Mouse (Mus musculus) retina, adult 2 months (tissue): ENCODE data around the gene Spaca1.
"Not testable (repeated sequence)": the region's sequence is repeated elsewhere in the genome, so short reads cannot be mapped to it uniquely, and the experiment has no call there.

Source experiments
- DNase-seq: peaks from one replicate; pipeline ENCODE4 v3.0.0-alpha.2; 2012; ENCODE audit warnings: low read depth, low spot score

The Spaca1 gene

GRCm38 (mm10) chr4:34049571-34050255 is at the start of gene Spaca1:
Gene Spaca1, minus strand, starts transcription at chr4:34050191.
- no peak for DNase-seq

GRCm38 (mm10) chr4:34087286-34087685 is 37.3 kb upstream of the Spaca1 start:
- not testable (repeated sequence) for DNase-seq

- no peak for DNase-seq
Observed at GRCm38 (mm10) chr4:34081064-34081463, 31.1 kb upstream of the Spaca1 start.

GRCm38 (mm10) chr4:34069002-34069401 is 19.0 kb upstream of the Spaca1 start:
- DNase-seq: no peak

GRCm38 (mm10) chr4:34058320-34058719 is 8.3 kb upstream of the Spaca1 start:
- DNase-seq: no peak

GRCm38 (mm10) chr4:34026771-34027170 is 23.2 kb downstream of the Spaca1 start:
- no peak for DNase-seq

- DNase-seq: no peak
Observed at GRCm38 (mm10) chr4:34021456-34021855, 28.5 kb downstream of the Spaca1 start.

GRCm38 (mm10) chr4:33996382-33996781 is 53.6 kb downstream of the Spaca1 start:
- DNase-seq: no peak

GRCm38 (mm10) chr4:33992687-33993086 is 57.3 kb downstream of the Spaca1 start:
- DNase-seq: no peak

GRCm38 (mm10) chr4:33988466-33989089 is 61.4 kb downstream of the Spaca1 start:
- no peak for DNase-seq
